Mouse (Mus musculus) megakaryocyte, adult 5-6 weeks (primary cell): Measurements from ENCODE around the gene Myh10. TPM values are rescaled to one million over a fixed set of nuclear protein-coding genes. Genes with fewer than 3 reads are reported as not detected.

Source experiments
- ATAC-seq: 2 replicates; pipeline ENCODE4 v1.8.0; 2016; ENCODE audit warnings: mild to moderate bottlenecking, inconsistent platforms; ENCODE audit not compliant: poor library complexity, severe bottlenecking
- total RNA-seq, 2 experiments: library from RNA; stranded (forward) in 1 of 2; stranded (reverse) in 1 of 2; fragments of 153-499, 151-499 nt in 1 of 2; fragments of 221-1000, 200-1000 nt in 1 of 2; gene quantifications; 2 replicates each; pipeline versions ENCODE4 v1.2.3 to v1.2.4; 2015 to 2017

Myh10 gene
- total RNA-seq, 2 experiments from 2014 or later: 0.59 to 1.9 TPM

DNA sequence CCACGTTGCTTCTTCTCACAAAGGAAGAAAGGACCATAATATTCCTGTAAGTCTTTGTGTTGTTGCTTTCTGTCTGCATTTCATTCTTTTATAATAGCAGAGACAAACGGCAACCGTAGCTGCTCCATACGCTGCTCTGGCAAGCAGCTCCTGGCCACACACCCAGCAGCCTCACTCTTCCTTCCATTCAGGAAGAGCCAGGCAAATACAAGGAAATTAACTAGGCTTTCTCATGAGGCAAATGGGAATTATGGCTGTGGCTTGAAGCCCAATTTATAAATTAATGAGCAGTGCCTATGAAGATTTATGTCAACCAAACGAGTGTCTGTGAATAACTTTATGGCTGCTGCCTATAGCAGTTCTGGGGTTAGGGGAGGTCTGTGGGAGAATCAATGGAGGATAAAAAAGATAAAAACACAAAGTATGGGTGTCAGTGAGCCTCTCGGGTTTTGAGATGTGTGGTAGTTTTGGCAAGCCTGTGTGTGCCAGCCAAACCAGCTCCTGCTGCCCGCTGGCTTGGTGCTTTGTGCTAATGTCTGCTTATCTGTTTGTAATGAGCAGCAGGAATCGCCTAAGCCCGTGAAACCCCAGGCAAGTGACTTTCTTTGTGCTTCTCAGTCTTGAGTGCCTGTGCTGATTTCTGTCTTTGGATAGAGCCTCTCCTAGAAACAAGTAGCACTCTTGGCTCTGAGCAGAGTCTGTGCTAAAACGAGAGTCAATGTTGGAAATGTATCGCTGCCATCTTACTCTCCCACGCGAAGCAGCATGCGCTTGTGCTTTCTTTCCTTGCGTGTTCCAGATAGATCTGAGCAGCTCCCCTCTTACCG, 54.2 kb downstream of the Myh10 start:
- no peak for ATAC-seq

DNA sequence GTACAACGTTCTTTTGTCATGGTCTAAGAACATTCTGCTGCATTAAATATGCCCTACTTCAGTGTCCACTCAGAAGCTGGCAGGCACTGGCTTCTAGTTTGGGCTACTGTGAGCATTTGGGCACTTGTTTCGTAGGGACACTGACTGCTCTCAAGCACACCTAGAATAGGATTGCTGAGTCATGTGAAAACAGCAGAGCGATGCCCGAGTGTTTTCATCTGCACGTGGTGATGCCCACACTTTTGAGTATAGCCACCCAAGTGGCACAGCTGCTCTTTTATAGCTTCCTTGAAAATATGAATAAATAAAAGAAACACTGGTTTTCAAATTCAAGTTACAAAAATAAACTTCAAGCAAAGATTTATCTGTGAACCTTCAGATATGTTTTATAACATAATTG, 56.8 kb downstream of the Myh10 start:
- no peak for ATAC-seq

DNA sequence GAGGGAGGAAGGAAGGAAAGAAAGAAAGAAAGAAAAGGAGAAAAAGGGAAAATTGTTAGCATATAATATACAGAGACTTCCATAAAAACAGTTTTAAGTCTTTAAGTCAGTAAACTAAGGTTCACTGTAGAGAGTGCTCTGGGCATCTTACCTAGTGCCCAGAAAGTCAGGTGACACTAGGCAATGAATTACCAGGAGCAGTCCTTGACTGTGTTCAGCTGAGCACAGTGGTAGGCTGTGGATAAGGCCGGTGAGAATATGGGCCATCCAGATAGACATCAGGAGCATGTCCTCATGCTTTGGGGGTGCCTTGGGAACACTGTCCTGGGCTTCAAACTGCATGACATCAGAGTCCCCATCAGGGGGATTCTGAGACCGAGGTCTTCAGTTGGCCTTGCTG, 58.8 kb downstream of the Myh10 start:
- no peak for ATAC-seq

DNA sequence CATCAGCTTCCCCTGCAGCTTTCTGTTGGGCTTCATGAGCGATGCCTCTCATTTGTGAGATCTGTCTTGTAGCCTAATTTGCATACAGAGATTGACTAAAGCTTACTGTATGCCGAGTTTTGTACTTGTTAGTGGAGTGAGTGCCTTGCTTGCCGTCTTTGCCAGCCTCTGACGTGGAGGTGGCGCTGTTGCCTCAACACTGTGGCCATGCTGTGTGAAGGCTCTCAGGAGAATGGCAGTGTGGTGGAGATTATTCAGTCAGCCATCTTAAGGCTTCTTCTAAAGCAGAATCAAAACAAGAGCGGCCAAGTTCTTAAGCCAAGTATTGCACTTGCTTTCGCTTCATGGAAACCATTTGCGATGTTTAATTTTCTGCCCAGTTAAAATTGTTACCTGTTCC, 59.6 kb downstream of the Myh10 start:
- no peak for ATAC-seq

DNA sequence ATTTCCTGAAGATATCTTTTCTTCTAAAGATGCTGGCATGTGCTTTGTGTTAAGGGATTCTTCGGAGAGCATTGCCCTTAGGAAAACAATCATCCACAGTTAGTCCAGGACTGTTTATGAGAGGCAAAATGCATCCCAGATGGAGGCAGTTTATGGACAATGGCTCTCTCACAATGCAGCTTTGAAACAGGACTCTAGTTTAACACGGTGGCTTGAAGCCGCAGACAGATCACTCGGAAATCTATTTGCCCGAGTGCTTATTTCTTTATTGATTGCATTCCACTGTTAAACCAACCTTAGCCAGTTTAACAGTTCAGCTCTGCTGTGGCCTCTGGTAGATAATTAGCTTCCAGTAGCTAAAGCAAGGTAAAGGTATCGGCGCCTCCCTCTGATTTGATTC, 62.9 kb downstream of the Myh10 start:
- no peak for ATAC-seq

DNA sequence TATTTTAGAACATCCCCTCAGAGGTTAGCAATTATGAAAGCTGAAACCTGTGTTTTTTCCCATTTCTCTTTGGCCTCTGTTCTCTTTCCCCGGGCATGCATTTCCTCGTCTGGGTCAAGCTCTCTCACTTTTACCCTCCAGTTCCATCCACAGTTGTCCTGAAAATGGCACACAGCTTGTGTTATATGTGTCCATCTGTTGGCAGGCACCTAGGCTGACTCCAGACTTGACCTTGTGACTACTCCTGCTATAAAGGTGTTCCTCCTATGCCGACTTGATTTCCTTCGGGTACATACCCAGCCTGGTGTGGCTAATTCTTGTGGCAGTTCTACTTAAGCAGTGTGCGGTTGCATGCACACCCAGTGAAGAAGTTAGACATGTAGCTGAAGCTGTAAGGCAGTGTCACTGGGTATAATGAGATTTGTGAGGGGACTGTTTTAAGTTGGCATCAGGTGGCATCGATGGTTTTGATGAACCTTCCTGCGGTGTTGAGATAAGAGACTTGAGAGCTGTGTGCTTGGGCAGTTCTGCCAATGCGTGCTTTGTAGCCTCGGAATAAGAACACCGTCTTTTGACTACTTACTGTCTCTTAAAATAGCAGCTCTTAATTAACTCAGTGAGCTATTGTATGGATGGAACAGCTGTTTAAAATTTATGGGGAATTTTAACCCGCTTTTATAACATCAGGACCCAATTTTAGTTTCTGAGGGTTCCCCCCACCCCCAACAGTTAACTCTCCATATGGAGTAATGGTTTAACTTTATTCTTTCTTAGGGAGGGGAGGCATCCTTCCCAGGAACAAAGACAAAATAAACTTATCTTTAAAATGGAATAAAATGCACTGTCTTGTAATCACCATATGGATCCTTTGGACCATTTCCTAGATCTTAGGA, 65.3 kb downstream of the Myh10 start:
- ATAC-seq: no peak

DNA sequence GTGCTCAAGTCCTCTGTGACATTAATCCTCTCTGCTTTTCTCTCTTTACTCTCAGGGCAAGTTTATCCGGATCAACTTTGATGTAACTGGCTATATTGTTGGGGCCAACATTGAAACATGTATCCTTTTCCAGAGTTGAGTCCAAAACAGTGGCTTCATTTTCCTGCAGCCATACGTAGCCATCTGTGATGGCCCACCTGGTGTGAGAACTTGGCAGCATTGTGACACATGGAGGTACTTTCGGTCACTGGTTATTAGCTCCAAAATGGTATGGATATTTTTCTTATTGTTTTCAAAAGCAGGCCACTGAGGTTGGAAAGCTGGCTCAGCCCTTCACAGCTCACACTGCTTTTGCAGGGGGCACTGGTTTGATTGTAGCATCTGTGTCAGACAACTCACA, 68.3 kb downstream of the Myh10 start:
- no peak for ATAC-seq

DNA sequence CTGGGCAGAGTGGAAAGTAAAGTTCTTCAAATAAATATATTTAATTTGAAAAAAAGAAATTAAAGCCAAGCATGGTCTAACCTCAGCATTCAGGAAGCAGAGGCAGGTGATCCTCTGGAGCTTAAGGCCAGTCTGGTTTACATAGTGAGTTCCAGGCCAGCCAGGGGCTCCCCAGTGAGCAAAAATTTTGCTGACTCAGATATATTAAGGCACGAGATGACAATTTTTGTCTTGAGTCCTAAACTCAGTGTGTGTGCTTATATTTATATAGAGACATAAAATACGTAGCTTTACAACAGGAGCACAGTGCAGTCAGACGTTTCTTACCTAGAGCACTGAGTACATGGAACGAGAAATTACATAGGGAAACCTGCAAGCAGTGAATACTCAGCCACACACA, 69.8 kb downstream of the Myh10 start:
- no peak for ATAC-seq

DNA sequence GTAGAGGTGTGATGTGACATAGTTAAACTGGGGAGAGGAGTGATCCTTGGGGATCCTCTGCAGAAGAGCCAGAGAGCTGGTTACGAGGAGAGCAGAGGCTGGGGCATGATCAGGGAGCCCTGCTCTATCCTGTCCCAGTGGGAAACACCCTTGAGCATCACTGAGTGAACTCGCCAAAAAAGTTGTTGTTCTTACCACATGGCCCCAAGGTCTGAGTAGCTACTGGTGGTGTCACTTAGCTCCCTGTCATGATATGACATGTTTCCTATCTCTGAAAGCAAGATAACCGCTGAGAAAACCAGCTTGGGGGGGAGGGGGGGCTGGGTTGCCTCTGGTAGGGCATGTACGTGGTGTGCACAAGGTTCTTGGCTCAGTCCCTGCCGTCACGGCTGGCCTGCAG, 70.3 kb downstream of the Myh10 start:
- ATAC-seq: no peak

DNA sequence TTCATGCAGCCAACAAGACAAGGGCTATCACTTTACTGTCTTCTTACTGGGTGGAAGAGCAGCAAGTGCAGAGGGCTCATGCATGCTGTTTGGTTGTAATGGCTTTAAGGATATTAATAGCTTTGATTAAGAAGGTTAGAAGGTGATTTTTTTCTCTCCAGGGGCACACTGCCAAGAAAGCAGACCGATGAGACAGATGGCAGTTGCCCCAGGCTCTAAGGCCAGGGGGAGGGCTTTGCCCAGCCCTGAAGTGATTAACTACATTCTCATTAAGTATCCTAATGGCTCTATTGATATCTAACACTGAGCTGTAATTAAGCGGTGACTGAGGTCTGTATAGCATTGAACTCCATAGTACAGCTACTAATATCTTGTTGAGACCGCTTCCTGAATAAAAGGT, 73.3 kb downstream of the Myh10 start:
- no peak for ATAC-seq

DNA sequence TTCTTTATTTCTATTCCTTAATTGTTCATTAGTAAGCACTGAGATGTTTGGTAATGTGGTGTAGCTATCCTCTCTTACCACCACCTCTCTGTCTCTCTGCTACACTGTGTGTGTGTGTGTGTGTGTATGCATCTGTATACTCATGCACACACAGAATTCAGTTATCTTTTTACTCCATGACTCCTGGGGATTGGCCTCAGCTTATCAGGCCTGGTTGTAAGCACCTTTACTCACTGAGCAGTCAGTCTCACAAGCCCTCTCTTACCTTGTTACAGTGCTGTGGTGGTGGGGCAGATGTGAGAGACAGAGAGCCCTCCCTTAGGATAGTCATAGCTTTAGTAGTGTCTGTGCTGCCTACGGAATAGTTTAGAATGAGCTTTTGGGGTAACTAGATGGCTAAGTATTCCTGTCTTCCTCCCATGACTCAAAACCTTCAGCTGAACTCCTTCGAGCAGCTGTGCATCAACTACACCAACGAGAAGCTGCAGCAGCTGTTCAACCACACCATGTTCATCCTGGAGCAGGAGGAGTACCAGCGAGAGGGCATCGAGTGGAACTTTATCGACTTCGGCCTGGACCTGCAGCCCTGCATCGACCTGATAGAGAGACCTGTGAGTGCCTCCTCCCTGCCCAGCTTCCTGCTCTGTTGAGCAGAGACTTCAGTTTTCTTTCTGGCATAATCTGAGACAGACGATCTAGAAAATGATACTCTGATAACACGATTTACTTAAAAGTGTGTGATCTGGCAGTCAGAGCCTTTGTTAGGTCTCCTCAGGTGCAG, 76.6 kb downstream of the Myh10 start:
- ATAC-seq: no peak

DNA sequence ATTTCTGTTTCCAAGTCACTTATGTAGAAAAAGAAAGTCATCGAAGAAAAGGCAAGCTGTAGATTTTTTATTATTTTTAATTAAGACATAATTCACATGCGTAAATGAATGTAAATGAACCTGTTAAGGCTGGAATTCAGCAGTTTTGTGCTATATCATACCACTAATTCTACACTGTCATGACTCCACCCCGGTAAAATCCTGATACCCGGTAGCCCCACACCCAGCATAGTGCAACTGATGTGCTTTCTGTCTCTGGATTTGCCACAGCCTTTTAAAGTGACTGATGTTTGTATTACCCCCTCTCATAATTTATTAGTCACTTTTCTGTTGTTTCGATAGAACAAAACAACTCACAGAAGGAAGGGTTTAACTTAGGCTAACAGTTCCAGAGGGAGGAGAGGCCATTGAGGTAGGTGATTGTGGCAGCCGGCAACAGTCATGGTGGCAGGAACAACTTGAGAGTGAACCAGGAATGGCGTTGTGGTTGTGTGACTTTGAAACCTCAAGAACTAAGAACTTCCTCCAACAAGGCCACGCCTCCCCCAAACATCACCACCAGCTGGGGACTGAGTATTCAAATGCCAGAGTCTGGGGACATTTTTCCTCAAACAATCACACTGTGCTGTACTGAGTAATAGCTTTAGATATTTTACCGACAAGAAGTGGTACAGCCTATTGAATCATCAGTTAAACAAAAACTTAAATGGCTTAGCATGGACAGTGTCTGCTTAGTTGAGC, 78.6 kb downstream of the Myh10 start:
- ATAC-seq: no peak

DNA sequence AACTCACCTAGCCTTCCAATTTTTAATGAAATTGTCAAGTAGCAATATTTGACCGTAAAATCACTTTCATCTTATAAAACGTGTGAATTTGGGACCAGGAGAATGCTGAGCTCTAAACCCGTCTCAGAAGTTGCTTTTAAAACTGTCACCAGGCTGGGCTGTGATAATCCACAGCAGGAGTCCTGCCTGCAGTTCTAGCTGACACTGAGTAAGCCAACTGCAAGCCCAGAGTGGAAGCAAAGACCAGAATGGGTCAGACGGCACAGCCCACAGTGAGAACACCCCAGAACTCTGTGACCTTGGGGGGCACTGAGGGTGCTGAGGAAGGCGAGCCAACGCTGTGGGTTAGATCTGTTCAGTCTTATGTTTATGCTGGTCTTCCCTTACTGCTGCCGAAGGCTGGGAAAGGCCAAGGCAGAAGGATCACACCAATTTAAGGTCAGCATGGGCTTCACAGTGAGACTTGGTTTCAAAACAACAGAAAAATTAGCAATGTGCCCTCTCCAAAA, 84.8 kb downstream of the Myh10 start:
- ATAC-seq: no peak

DNA sequence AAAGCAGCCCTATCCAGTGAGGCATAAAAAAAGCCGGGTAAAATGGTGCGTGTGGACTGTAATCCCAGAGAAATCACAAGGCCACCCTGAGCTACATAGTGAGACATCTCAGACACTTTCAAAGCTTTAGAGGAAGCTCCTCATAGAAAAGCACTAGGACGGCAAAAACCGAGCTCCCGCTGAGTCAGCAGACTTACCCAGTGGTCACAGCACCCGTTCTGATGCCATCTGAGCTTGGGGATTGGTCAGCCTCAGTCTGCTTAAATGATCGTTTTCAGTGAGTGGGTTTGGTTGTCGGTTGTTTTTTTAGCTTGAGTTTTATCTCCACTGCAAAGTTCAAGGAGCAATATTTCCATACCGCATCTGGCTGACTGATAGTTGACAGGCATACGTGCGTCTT, 86.6 kb downstream of the Myh10 start:
- ATAC-seq: no peak

DNA sequence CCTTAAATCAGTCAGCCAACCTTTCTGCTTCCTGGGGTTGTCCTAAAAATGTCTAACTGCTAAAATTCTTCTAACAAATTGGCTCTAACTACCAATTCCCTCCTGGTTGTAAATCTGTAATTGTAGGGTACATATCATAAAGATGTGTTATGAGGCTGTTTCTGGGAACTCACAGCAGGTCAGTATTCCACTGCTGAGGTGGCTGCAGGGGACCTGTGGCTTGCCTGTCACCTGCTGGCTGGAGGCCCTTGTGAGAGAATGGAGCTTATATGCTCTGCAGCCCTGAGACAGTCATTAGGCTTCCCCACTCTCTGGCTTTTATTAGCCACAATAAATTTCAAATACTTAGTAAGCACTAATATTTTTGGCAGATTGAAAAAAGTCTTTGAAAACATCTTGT, 87.5 kb downstream of the Myh10 start:
- no peak for ATAC-seq

DNA sequence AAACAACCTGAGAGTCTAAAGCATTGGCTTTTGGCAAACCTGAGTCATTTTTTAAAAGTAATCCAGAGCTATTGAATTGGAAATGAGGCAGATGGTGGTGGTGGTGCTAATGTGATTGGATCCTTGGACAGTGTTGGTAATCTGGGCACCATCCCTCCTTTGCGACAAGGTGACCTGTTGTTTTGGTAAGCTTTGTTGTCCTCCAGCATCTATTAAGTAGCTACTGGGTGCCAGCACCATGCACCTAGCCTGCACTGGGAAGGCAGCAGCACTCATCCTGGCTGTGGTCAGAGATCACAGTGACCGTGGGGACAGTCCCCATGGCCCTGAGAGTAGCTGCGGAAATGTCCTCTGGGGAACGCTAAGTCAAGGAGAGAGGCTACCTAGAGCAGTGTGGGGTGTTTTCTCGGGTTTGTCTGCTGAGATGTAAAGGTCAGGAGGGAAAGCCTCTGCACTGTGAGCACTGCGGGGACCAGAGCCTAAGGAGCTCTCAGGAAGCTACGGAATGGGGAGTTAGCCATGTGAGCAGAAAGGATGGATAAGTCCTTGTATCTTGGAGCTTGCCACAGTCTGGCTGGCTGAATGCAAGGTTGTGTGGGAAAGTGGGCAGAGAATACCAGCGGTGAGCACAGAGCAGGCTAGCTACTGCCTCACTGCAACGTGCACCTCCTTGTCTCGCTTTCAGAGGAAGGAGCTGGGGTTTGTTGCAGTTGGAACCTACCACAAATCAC, 88.5 kb downstream of the Myh10 start:
- ATAC-seq: no peak

DNA sequence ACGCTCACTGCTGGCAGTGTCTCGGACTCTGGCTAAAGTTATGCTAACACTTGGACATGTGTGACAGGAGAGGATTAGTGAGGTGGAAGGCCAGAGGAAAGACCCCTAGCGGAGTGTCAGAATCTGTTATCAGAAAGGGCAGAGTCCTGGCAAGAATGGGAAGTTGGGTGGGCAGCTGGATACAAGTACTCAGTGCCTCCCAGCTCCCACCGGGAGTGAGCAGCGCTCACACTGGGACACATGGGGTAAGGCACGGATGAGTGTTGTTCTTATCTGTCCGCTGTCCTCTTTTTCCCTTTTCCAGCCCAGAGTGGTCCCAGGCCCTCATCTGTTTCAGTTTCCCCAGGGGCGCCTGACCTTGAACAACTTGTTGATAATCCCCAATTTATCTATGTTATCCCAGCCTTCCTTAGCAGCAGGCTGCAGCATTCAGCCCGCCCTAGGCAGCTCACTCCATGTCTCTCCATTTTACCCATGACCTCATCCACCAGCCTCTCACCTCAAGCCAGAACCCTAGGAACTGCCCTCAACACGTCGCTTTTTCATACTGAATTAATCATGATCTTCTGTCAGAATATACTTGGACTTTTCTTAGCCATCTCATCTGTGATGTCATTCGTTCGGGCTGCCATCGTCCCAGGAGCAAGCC, 89.2 kb downstream of the Myh10 start:
- ATAC-seq: no peak

DNA sequence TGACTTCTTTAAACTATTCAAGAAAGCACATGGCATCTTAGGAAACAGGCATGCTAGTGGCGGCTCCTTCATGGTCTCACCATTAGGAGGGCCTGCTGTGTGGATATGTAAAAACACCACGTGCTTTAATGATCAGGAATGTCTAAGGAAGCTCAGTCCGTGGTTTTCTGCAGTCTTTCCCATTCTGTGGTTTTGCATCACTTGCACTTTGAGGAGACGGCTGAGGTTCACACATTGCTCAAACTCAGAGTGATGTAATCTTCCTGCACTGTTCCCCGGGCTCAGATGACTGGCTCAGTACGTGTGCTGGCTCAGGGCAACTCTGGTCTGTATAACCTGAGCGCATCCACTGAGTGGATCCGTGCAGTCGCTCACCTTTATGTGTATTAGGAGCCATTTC, 91.0 kb downstream of the Myh10 start:
- peak; percentile 54 for ATAC-seq

DNA sequence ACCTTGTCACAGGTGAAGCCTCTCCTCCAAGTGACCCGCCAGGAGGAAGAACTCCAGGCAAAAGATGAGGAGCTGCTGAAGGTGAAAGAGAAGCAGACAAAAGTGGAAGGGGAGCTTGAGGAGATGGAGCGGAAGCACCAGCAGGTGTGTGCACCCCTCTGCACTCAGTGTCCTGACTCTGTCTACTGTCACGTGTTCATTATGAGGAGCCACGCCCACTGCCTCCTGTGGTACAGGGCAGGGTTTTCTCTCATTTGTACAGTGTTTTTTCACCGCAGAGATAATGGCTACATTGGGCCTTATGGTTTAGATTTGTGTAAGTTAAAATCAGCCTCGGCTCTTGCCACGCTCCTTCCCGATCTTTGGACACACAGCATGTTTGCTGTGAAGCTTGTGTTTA, 94.5 kb downstream of the Myh10 start:
- ATAC-seq: no peak
